Mouse (Mus musculus) urinary bladder, postnatal 10 days (tissue): ENCODE results near the gene Btla.

ENCODE experiments used
- DNase-seq: peaks from one replicate; pipeline ENCODE4 v3.0.0; 2022; ENCODE audit warnings: low spot score

Btla gene

DNA sequence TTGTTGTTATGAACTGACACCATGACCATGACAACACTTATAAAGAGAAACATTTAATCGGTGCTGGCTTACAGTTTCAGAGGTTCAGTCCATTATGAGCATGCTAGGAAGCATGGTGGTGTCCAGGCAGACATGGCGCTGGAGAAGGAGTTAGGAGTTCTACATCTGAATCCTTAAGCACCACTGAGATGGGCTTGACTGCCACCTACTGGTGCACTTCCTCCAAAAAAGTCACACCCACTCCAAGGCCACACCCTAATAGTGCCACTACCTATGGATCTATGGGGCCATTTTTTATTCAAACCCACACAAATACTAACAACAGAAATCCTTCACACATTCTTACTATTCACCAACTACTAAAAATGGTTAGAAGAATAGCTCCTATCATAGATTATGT lies 35.5 kb downstream of the Btla start:
- DNase-seq, result no peak

- no peak for DNase-seq
Measured at GRCm38 (mm10) chr16:45261321-45261720, 37.2 kb downstream of the Btla start.

- DNase-seq, result no peak
Measured at GRCm38 (mm10) chr16:45262051-45262450, 37.9 kb downstream of the Btla start.

GRCm38 (mm10) chr16:45269886-45270285 lies 45.8 kb downstream of the Btla start:
- no peak for DNase-seq

DNA sequence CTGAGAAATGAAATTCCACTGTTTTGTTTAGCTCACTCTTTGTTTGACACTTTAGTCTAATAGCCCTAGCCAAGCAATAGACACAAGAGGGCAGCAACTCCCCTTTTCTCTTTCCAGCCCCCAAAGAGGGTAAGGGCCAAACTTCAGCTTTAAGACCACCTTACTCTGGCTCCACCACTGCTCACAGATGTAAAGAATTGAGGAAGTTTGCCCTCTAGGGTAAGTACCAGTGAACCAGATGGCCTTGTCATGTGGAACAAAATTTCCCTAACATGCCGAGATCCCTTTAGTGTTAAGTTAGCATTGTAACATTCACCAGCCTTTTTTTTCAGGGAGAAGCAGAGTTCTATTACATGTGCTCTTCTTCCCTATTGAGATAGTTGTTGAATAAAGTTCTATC lies 59.0 kb downstream of the Btla start:
- no peak for DNase-seq

GRCm38 (mm10) chr16:45297806-45298205 lies 73.7 kb downstream of the Btla start:
- DNase-seq, result no peak
